Mouse (Mus musculus) neural tube, embryonic 12.5 days (tissue): ENCODE measurements around the gene Atp13a3. TPM values are rescaled to one million over a fixed set of nuclear protein-coding genes. Genes with fewer than 3 reads are reported as not detected.
"Not testable (repeated sequence)": the region's sequence is repeated elsewhere in the genome, so short reads cannot be mapped to it uniquely, and the experiment has no call there.

Experiments used
- ATAC-seq: fragments of 200-750 bp; cut with Nextera tagmentation; 2 replicates; pipeline ENCODE4 v1.8.0; 2017; ENCODE audit warnings: low read depth, mild to moderate bottlenecking, moderate TSS enrichment, moderate library complexity; ENCODE audit not compliant: low FRiP score
- H3K27ac ChIP-seq: fragments of 300-500 bp; sonication (generic); 2 replicates; pipeline ENCODE4 v1.5.1; 2016
- H3K27me3 ChIP-seq: fragments of 300-500 bp; sonication (generic); replicated peaks from 2 replicates; pipeline ENCODE4 v1.6.1; 2016; ENCODE audit warnings: mild to moderate bottlenecking
- H3K36me3 ChIP-seq: fragments of 300-500 bp; sonication (generic); 2 replicates; pipeline ENCODE4 v1.6.1; 2016; ENCODE audit warnings: mild to moderate bottlenecking
- H3K4me1 ChIP-seq: fragments of 300-500 bp; sonication (generic); 2 replicates; pipeline ENCODE4 v1.6.1; 2016
- H3K4me2 ChIP-seq: fragments of 300-500 bp; sonication (generic); replicated peaks from 2 replicates; pipeline ENCODE4 v1.6.1; 2016; ENCODE audit warnings: mild to moderate bottlenecking
- H3K4me3 ChIP-seq: fragments of 300-500 bp; sonication (generic); 2 replicates; pipeline ENCODE4 v1.5.1; 2016
- H3K9ac ChIP-seq: fragments of 300-500 bp; sonication (generic); 2 replicates; pipeline ENCODE4 v1.6.1; 2016; ENCODE audit warnings: mild to moderate bottlenecking
- H3K9me3 ChIP-seq: fragments of 300-500 bp; sonication (generic); 2 replicates; pipeline ENCODE4 v1.6.1; 2016; ENCODE audit warnings: mild to moderate bottlenecking
- WGBS: fragments of 180-500 bp; shearing (Covaris S2); methylation state at CpG from one replicate; pipeline ENCODE4 v1.1.7; 2016; 5-methylcytosine and 5-hydroxymethylcytosine counted together
- polyA plus RNA-seq: library from polyadenylated mRNA; unstranded; fragments of >200 nt; fragmentation: Nextera tagmentation; extraction: Ambion mirVana; gene quantifications from 2 replicates; pipeline ENCODE4 v1.2.1, GENCODE M21; 2016

Gene Atp13a3
- polyA plus RNA-seq, result 13.0 and 13.3 TPM in 2 replicates

- Histone ChIP-seq H3K9me3 (no peaks in the 10 kb centered on the region), H3K9ac (no peak within 1 kb of the TSS), H3K27me3 (no peaks in the 10 kb centered on the region), H3K4me3 (no peak within 1 kb of the TSS), H3K4me1 (no peaks in the 10 kb centered on the region), H3K4me2 (no peak within 1 kb of the TSS), H3K27ac (no peak within 1 kb of the TSS), H3K36me3 (no peaks in the 10 kb centered on the region)
- WGBS, result 84% methylated on average over 10 of the region's 11 CpGs
- ATAC-seq, result no peak
These were observed at the start of gene Atp13a3 for GRCm38 (mm10) chr16:30405925-30406670. Gene Atp13a3, minus strand, starts transcription at chr16:30405975.

GRCm38 (mm10) chr16:30453213-30453975, 47.6 kb upstream of the Atp13a3 start:
- Histone ChIP-seq H3K4me2 (no peak overlapping the region), H3K36me3 (no peaks in the 10 kb centered on the region), H3K27ac (no peak overlapping the region), H3K4me3 (no peak overlapping the region), H3K27me3 (no peaks in the 10 kb centered on the region), H3K9ac (no peak overlapping the region), H3K4me1 (no peaks in the 10 kb centered on the region), H3K9me3 (no peaks in the 10 kb centered on the region)
- ATAC-seq, result no peak
- 83% methylated on average over 5 of the region's 5 CpGs for WGBS

- not testable (repeated sequence) for H3K4me3 ChIP-seq, H3K27me3 ChIP-seq, H3K9ac ChIP-seq, H3K27ac ChIP-seq, ATAC-seq, H3K36me3 ChIP-seq, H3K4me2 ChIP-seq, H3K9me3 ChIP-seq, H3K4me1 ChIP-seq
- WGBS, result 88% methylated on average over 2 of the region's 2 CpGs
These were observed 45.4 kb upstream of the Atp13a3 start for GRCm38 (mm10) chr16:30451174-30451573.

GRCm38 (mm10) chr16:30449017-30449416, 43.2 kb upstream of the Atp13a3 start:
- Histone ChIP-seq H3K9ac (no peak overlapping the region), H3K36me3 (no peaks in the 10 kb centered on the region), H3K27ac (no peak overlapping the region), H3K9me3 (no peaks in the 10 kb centered on the region), H3K4me3 (no peak overlapping the region), H3K4me2 (no peak overlapping the region), H3K4me1 (no peaks in the 10 kb centered on the region), H3K27me3 (no peaks in the 10 kb centered on the region)
- 87% methylated on average over 1 of the region's 1 CpGs for WGBS
- ATAC-seq, result no peak

- no peaks in the 10 kb centered on the region for H3K27me3 ChIP-seq
- no peaks in the 10 kb centered on the region for H3K4me1 ChIP-seq
- H3K4me2 ChIP-seq, result no peak overlapping the region
- ATAC-seq, result no peak
- H3K9me3 ChIP-seq, result no peaks in the 10 kb centered on the region
- no peak overlapping the region for H3K9ac ChIP-seq
- no peaks in the 10 kb centered on the region for H3K36me3 ChIP-seq
- no peak overlapping the region for H3K4me3 ChIP-seq
- 81% methylated on average over 3 of the region's 3 CpGs for WGBS
- no peak overlapping the region for H3K27ac ChIP-seq
These were observed 42.4 kb upstream of the Atp13a3 start for GRCm38 (mm10) chr16:30448169-30448568.

GRCm38 (mm10) chr16:30447642-30448041, 41.9 kb upstream of the Atp13a3 start:
- Histone ChIP-seq H3K4me1 (no peaks in the 10 kb centered on the region), H3K36me3 (no peaks in the 10 kb centered on the region), H3K4me3 (no peak overlapping the region), H3K9ac (no peak overlapping the region), H3K4me2 (no peak overlapping the region), H3K9me3 (no peaks in the 10 kb centered on the region), H3K27ac (no peak overlapping the region), H3K27me3 (no peaks in the 10 kb centered on the region)
- 78% methylated on average over 4 of the region's 4 CpGs for WGBS
- no peak for ATAC-seq

- H3K4me3 ChIP-seq, result no peak overlapping the region
- no peaks in the 10 kb centered on the region for H3K36me3 ChIP-seq
- H3K27me3 ChIP-seq, result no peaks in the 10 kb centered on the region
- H3K27ac ChIP-seq, result no peak overlapping the region
- WGBS, result 53% methylated on average over 8 of the region's 8 CpGs
- no peaks in the 10 kb centered on the region for H3K4me1 ChIP-seq
- no peak overlapping the region for H3K4me2 ChIP-seq
- no peak overlapping the region for H3K9ac ChIP-seq
- ATAC-seq, result no peak
- H3K9me3 ChIP-seq, result no peaks in the 10 kb centered on the region
These were observed 37.6 kb upstream of the Atp13a3 start for GRCm38 (mm10) chr16:30443411-30443810.

- H3K9ac ChIP-seq, result no peak overlapping the region
- no peaks in the 10 kb centered on the region for H3K27me3 ChIP-seq
- H3K4me3 ChIP-seq, result no peak overlapping the region
- ATAC-seq, result no peak
- H3K4me1 ChIP-seq, result no peaks in the 10 kb centered on the region
- H3K9me3 ChIP-seq, result no peaks in the 10 kb centered on the region
- 92% methylated on average over 2 of the region's 2 CpGs for WGBS
- no peaks in the 10 kb centered on the region for H3K36me3 ChIP-seq
- no peak overlapping the region for H3K27ac ChIP-seq
- H3K4me2 ChIP-seq, result no peak overlapping the region
These were observed 36.7 kb upstream of the Atp13a3 start for GRCm38 (mm10) chr16:30442451-30442850.

- Histone ChIP-seq H3K27ac (no peak overlapping the region), H3K4me2 (no peak overlapping the region), H3K4me3 (no peak overlapping the region), H3K27me3 (no peaks in the 10 kb centered on the region), H3K36me3 (no peaks in the 10 kb centered on the region), H3K4me1 (no peaks in the 10 kb centered on the region), H3K9ac (no peak overlapping the region), H3K9me3 (no peaks in the 10 kb centered on the region)
- no peak for ATAC-seq
- 82% methylated on average over 4 of the region's 4 CpGs for WGBS
These were observed 35.6 kb upstream of the Atp13a3 start for GRCm38 (mm10) chr16:30441409-30441808.

GRCm38 (mm10) chr16:30439841-30440240, 34.1 kb upstream of the Atp13a3 start:
- no peak overlapping the region for H3K4me3 ChIP-seq
- no peaks in the 10 kb centered on the region for H3K36me3 ChIP-seq
- WGBS, result 76% methylated on average over 5 of the region's 5 CpGs
- no peak overlapping the region for H3K27ac ChIP-seq
- H3K4me2 ChIP-seq, result no peak overlapping the region
- H3K9ac ChIP-seq, result no peak overlapping the region
- H3K27me3 ChIP-seq, result no peaks in the 10 kb centered on the region
- no peaks in the 10 kb centered on the region for H3K4me1 ChIP-seq
- no peaks in the 10 kb centered on the region for H3K9me3 ChIP-seq
- no peak for ATAC-seq

- Histone ChIP-seq H3K9me3 (no peaks in the 10 kb centered on the region), H3K4me3 (no peak overlapping the region), H3K36me3 (no peaks in the 10 kb centered on the region), H3K4me2 (no peak overlapping the region), H3K27me3 (no peaks in the 10 kb centered on the region), H3K9ac (no peak overlapping the region), H3K27ac (no peak overlapping the region), H3K4me1 (no peaks in the 10 kb centered on the region)
- no peak for ATAC-seq
- WGBS, result 90% methylated on average over 6 of the region's 6 CpGs
These were observed 33.6 kb upstream of the Atp13a3 start for GRCm38 (mm10) chr16:30439411-30439810.

- WGBS, result 87% methylated on average over 7 of the region's 7 CpGs
- H3K9ac ChIP-seq, result no peak overlapping the region
- H3K4me3 ChIP-seq, result no peak overlapping the region
- no peak for ATAC-seq
- H3K9me3 ChIP-seq, result no peaks in the 10 kb centered on the region
- H3K4me2 ChIP-seq, result no peak overlapping the region
- no peaks in the 10 kb centered on the region for H3K27me3 ChIP-seq
- H3K36me3 ChIP-seq, result no peaks in the 10 kb centered on the region
- no peaks in the 10 kb centered on the region for H3K4me1 ChIP-seq
- H3K27ac ChIP-seq, result no peak overlapping the region
These were observed 30.5 kb upstream of the Atp13a3 start for GRCm38 (mm10) chr16:30436276-30436675.
